Mouse (Mus musculus) lung, postnatal 10 days (tissue): ENCODE results near the gene Gm5849.
"Not testable (repeated sequence)": the region's sequence is repeated elsewhere in the genome, so short reads cannot be mapped to it uniquely, and the experiment has no call there.

ENCODE experiments used
- DNase-seq: peaks from one replicate; pipeline ENCODE4 v3.0.0; 2021

Gm5849 gene

GRCm38 (mm10) chr3:90777776-90778175 lies at the start of gene Gm5849:
TSS of gene Gm5849 (minus strand) at chr3:90777876.
- not testable (repeated sequence) for DNase-seq

GRCm38 (mm10) chr3:90749658-90750057 lies 28.0 kb downstream of the Gm5849 start:
- DNase-seq, result no peak

- no peak for DNase-seq
Observed at GRCm38 (mm10) chr3:90726606-90727005, 51.1 kb downstream of the Gm5849 start, which contains the start of gene Pglyrp4. TSS of gene Pglyrp4 (plus strand) at chr3:90726906.
